Mouse (Mus musculus) myocyte (in vitro differentiated cells): ENCODE results near the gene Hao2.

Experiments
- E2F4 ChIP-seq: IDR thresholded peaks from one replicate; pipeline ENCODE4 v1.6.1; 2011; ENCODE audit warnings: mild to moderate bottlenecking, control low read depth, moderate library complexity; ENCODE audit not compliant: insufficient read depth
- MAX ChIP-seq: IDR thresholded peaks from one replicate; pipeline ENCODE4 v1.6.1; 2011; ENCODE audit warnings: low read depth, mild to moderate bottlenecking, control low read depth
- MYOG ChIP-seq, 3 experiments: IDR thresholded peaks; one replicate each; pipeline ENCODE4 v1.6.1; 2011; ENCODE audit warnings: control low read depth in 2 of 3, low read depth in 2 of 3, mild to moderate bottlenecking in 2 of 3; ENCODE audit not compliant: insufficient read length in 2 of 3, control insufficient read depth in 1 of 3, insufficient read depth in 1 of 3
- POLR2A ChIP-seq: IDR thresholded peaks from one replicate; pipeline ENCODE4 v1.6.1; 2011; ENCODE audit warnings: low read depth, mild to moderate bottlenecking, control low read depth, moderate library complexity; ENCODE audit not compliant: insufficient read length
- REST ChIP-seq: IDR thresholded peaks from one replicate; pipeline ENCODE4 v1.6.1; 2011; ENCODE audit warnings: mild to moderate bottlenecking, control low read depth, moderate library complexity; ENCODE audit not compliant: insufficient read depth, insufficient read length
- SRF ChIP-seq: IDR thresholded peaks from one replicate; pipeline ENCODE4 v1.6.1; 2011; ENCODE audit warnings: low read depth; ENCODE audit not compliant: control insufficient read depth, insufficient read length
- TCF12 ChIP-seq: IDR thresholded peaks from one replicate; pipeline ENCODE4 v1.6.1; 2011; ENCODE audit warnings: mild to moderate bottlenecking, control low read depth; ENCODE audit not compliant: poor library complexity, insufficient read depth, severe bottlenecking
- TCF3 ChIP-seq: IDR thresholded peaks from one replicate; pipeline ENCODE4 v1.6.1; 2011; ENCODE audit warnings: low read depth, control low read depth; ENCODE audit not compliant: insufficient read length
- USF1 ChIP-seq: IDR thresholded peaks from one replicate; pipeline ENCODE4 v1.6.1; 2011; ENCODE audit warnings: low read depth, mild to moderate bottlenecking, control low read depth, moderate library complexity

DNA sequence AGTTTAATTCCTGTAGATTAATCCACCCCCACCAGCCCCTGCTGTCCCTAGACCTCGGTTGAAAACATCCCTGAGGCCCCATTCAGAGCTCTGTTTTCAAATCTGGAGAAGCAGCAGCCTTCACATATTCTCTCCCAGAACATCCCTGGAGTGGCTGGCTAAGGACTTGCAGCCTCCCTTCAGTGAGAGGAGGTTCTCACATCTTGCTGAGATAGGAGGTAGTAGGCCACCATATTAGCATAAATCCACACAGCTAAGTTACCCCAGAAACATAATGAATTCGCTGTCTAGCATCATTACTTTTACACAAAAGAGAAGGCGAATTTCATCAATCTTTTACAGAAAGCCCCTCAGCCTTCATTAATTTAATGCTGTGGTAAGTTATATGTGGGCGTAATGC, 47.2 kb upstream of the Hao2 start:
- TF ChIP-seq POLR2A: no peak
- no peak for TF ChIP-seq SRF
- TF ChIP-seq MYOG (IDR thresholded peaks at IDR 0.05; ENCODE audit: control insufficient read depth in 1 of 3, insufficient read depth in 1 of 3, insufficient read length in 2 of 3, low read depth in 2 of 3): no peak
- no peak for TF ChIP-seq TCF3
- TF ChIP-seq E2F4: no peak
- no peak for TF ChIP-seq MAX
- TF ChIP-seq USF1: no peak
- no peak for TF ChIP-seq TCF12
- no peak for TF ChIP-seq REST
